In genomic region chr15:102283648-102284047, GRCm38 (mm10) we compare ENCODE assay signal across 32 mouse cellular contexts. TPM values are rescaled to one million over a fixed set of nuclear protein-coding genes. Genes with fewer than 3 reads are reported as not detected.
DNase-seq lines count a peak whose midpoint lies in the region; ATAC-seq and TF ChIP-seq lines count a peak whose summit lies in the region.
"Had no signal": no experiment of that assay in that cellular context is flagged by ENCODE, and none has a peak within 500 bp of the region (broad histone marks: within the 10 kb centered on the region; RNA-seq: fewer than 3 reads in every experiment).

No protein-coding gene starts in this region.

- H3K9me3 ChIP-seq in embryonic facial prominence, embryonic 14.5 days (ENCODE audit: control insufficient read depth, low read length): no peaks in the 10 kb centered on the region
- H3K9me3 ChIP-seq in embryonic facial prominence, embryonic 10.5 days: no peaks in the 10 kb centered on the region
- H3K9me3 ChIP-seq in liver, embryonic 11.5 days (ENCODE audit: control insufficient read depth, low read length): no peaks in the 10 kb centered on the region
- no peaks in the 10 kb centered on the region for H3K9me3 ChIP-seq in G1E (replicated peaks)
- H3K9me3 ChIP-seq: embryonic facial prominence, embryonic 13.5 days; forebrain, embryonic 10.5 days; forebrain, embryonic 13.5 days; heart, embryonic 15.5 days; hindbrain, embryonic 10.5 days; hindbrain, embryonic 13.5 days had no signal

- peaks cover 27% of the 10 kb centered on the region for H3K36me3 ChIP-seq in embryonic facial prominence, embryonic 14.5 days (ENCODE audit: control insufficient read depth, insufficient read depth, low read length)
- peaks cover 31% of the 10 kb centered on the region for H3K36me3 ChIP-seq in embryonic facial prominence, embryonic 10.5 days (replicated peaks)
- peaks cover 4% of the 10 kb centered on the region; the same call in 1 of the 2 replicates for H3K36me3 ChIP-seq in liver, adult 2 months (ENCODE audit: control insufficient read depth, insufficient read depth, low read length)
- H3K36me3 ChIP-seq in liver, embryonic 11.5 days (ENCODE audit: control insufficient read depth, insufficient read depth, low read length): peaks cover 9% of the 10 kb centered on the region
- H3K36me3 ChIP-seq in G1E (replicated peaks): peaks cover 31% of the 10 kb centered on the region

- TF ChIP-seq CTCF in liver, adult 2 months (IDR thresholded peaks at IDR 0.05; ENCODE audit: low read depth, low read length): no peak
- no peak for TF ChIP-seq CTCF in G1E (IDR thresholded peaks at IDR 0.05; ENCODE audit: low read depth, low read length)
- TF ChIP-seq CTCF in bone marrow macrophage, adult 2 months (IDR thresholded peaks at IDR 0.05; ENCODE audit: low read depth, low read length): no peak

- H3K4me2 ChIP-seq in embryonic facial prominence, embryonic 14.5 days (ENCODE audit: low read depth, low read length): no peak overlapping the region
- no peak overlapping the region for H3K4me2 ChIP-seq in liver, embryonic 11.5 days
- H3K4me2 ChIP-seq: embryonic facial prominence, embryonic 13.5 days; forebrain, embryonic 13.5 days; heart, embryonic 11.5 days; heart, embryonic 15.5 days; hindbrain, embryonic 13.5 days had no signal

- H3K27ac ChIP-seq in embryonic facial prominence, embryonic 14.5 days (replicated peaks; ENCODE audit: low read depth, low read length): no peak overlapping the region
- no peak overlapping the region for H3K27ac ChIP-seq in embryonic facial prominence, embryonic 10.5 days (replicated peaks)
- H3K27ac ChIP-seq in liver, adult 2 months (replicated peaks; ENCODE audit: insufficient read depth, low read depth, low read length): peak overlapping the region; percentile 26; the same call in 1 of the 2 replicates
- no peak overlapping the region for H3K27ac ChIP-seq in liver, embryonic 11.5 days (ENCODE audit: low read depth, low read length)
- peak overlapping the region; percentile 74; the same call in 1 of the 2 replicates for H3K27ac ChIP-seq in bone marrow macrophage, adult 2 months (ENCODE audit: insufficient read depth, low read depth, low read length)
- H3K27ac ChIP-seq: embryonic facial prominence, embryonic 13.5 days; forebrain, embryonic 10.5 days; forebrain, embryonic 13.5 days; heart, adult 2 months; heart, embryonic 15.5 days; hindbrain, embryonic 10.5 days; hindbrain, embryonic 13.5 days had no signal

- DNase-seq in embryonic facial prominence, embryonic 14.5 days (ENCODE audit: low spot score): no peak
- no peak for DNase-seq in embryonic facial prominence, embryonic 10.5 days (ENCODE audit: low spot score)
- peak; percentile 24 for DNase-seq in liver, adult 2 months (ENCODE audit: extremely low read depth, low read depth, low spot score)
- no peak for DNase-seq in liver, embryonic 11.5 days (ENCODE audit: low spot score)
- DNase-seq in G1E (ENCODE audit: low spot score): no peak
- no peak for DNase-seq in adrenal gland, adult (ENCODE audit: inconsistent age in 2 of 2, low spot score in 1 of 2)
- no peak for DNase-seq in left cerebral cortex, adult 18-20 months (ENCODE audit: low spot score in 2 of 2)
- DNase-seq: adrenal gland, postnatal 10 days; adrenal gland, postnatal 36 days; cerebellum, adult 11 months; cerebellum, adult 2 months; cerebellum, adult 9-11 months; cerebellum, postnatal 25 days; gastrocnemius, postnatal 10 days; gastrocnemius, postnatal 36 days; heart, adult 2 months; heart, postnatal 10 days; heart, postnatal 36 days had no signal

- H3K79me2 ChIP-seq in liver, adult 2 months (ENCODE audit: control insufficient read depth, insufficient read depth, low read length): peaks cover 10% of the 10 kb centered on the region; the same call in 1 of the 2 replicates

- no peak overlapping the region for H3K4me3 ChIP-seq in embryonic facial prominence, embryonic 14.5 days (ENCODE audit: low read depth, low read length)
- H3K4me3 ChIP-seq in embryonic facial prominence, embryonic 10.5 days: no peak overlapping the region
- no peak overlapping the region for H3K4me3 ChIP-seq in liver, adult 2 months (ENCODE audit: insufficient read depth, low read depth, low read length)
- no peak overlapping the region for H3K4me3 ChIP-seq in liver, embryonic 11.5 days (ENCODE audit: low read depth, low read length)
- peak overlapping the region; percentile 9; the same call in 1 of the 2 replicates for H3K4me3 ChIP-seq in G1E (ENCODE audit: low read depth, low read length)
- H3K4me3 ChIP-seq in bone marrow macrophage, adult 2 months (ENCODE audit: insufficient read depth, low read length): no peak overlapping the region
- H3K4me3 ChIP-seq: embryonic facial prominence, embryonic 13.5 days; forebrain, embryonic 10.5 days; forebrain, embryonic 13.5 days; heart, adult 2 months; heart, embryonic 15.5 days; hindbrain, embryonic 10.5 days; hindbrain, embryonic 13.5 days had no signal

- 73% methylated on average over 3 of the region's 3 CpGs for WGBS in embryonic facial prominence, embryonic 14.5 days
- WGBS in embryonic facial prominence, embryonic 10.5 days: 75% methylated on average over 3 of the region's 3 CpGs
- WGBS in liver, adult 2 months: 80% methylated on average over 3 of the region's 3 CpGs
- WGBS in liver, embryonic 11.5 days: 37% methylated on average over 3 of the region's 3 CpGs

- ATAC-seq in embryonic facial prominence, embryonic 14.5 days (ENCODE audit: low read depth): no peak
- no peak for ATAC-seq in liver, embryonic 11.5 days (replicated peaks; ENCODE audit: low FRiP score)
- ATAC-seq in G1E (ENCODE audit: extremely low read depth, insufficient number of reproducible peaks, low FRiP score, poor library complexity, severe bottlenecking): no peak
- ATAC-seq: activated CD4-positive, CD25-positive, alpha-beta regulatory T cell, adult 4 months; forebrain, embryonic 13.5 days; forebrain, embryonic 16.5 days; hindbrain, embryonic 16.5 days had no signal

- 0 out of 2 replicates have a peak overlapping the region, but pooled peaks have one; percentile 0 for H3K9ac ChIP-seq in embryonic facial prominence, embryonic 14.5 days (ENCODE audit: low read depth, low read length)
- no peak overlapping the region for H3K9ac ChIP-seq in liver, adult 2 months (ENCODE audit: low read depth, low read length)
- H3K9ac ChIP-seq in liver, embryonic 11.5 days (ENCODE audit: low read depth, low read length): no peak overlapping the region
- H3K9ac ChIP-seq: embryonic facial prominence, embryonic 13.5 days; forebrain, embryonic 13.5 days; heart, embryonic 15.5 days; hindbrain, embryonic 13.5 days had no signal

- no peaks in the 10 kb centered on the region for H3K27me3 ChIP-seq in embryonic facial prominence, embryonic 14.5 days (replicated peaks; ENCODE audit: control insufficient read depth, insufficient read depth, low read length)
- H3K27me3 ChIP-seq in embryonic facial prominence, embryonic 10.5 days (replicated peaks; ENCODE audit: low read depth, poor library complexity, severe bottlenecking): no peaks in the 10 kb centered on the region
- H3K27me3 ChIP-seq in liver, adult 2 months (ENCODE audit: control insufficient read depth, insufficient read depth, low read length): no peaks in the 10 kb centered on the region
- no peaks in the 10 kb centered on the region for H3K27me3 ChIP-seq in liver, embryonic 11.5 days (replicated peaks; ENCODE audit: control insufficient read depth, insufficient read depth, low read length)
- no peaks in the 10 kb centered on the region for H3K27me3 ChIP-seq in G1E (ENCODE audit: insufficient read depth, low read length)
- H3K27me3 ChIP-seq: embryonic facial prominence, embryonic 13.5 days; forebrain, embryonic 13.5 days; heart, embryonic 15.5 days; hindbrain, embryonic 13.5 days had no signal

- H3K4me1 ChIP-seq in embryonic facial prominence, embryonic 14.5 days (ENCODE audit: control insufficient read depth, insufficient read depth, low read length): peaks cover 10% of the 10 kb centered on the region; the same call in 1 of the 2 replicates
- H3K4me1 ChIP-seq in embryonic facial prominence, embryonic 10.5 days: peaks cover 21% of the 10 kb centered on the region
- H3K4me1 ChIP-seq in liver, adult 2 months (ENCODE audit: control insufficient read depth, insufficient read depth, low read length): peaks cover 4% of the 10 kb centered on the region
- peaks cover 34% of the 10 kb centered on the region for H3K4me1 ChIP-seq in liver, embryonic 11.5 days (replicated peaks; ENCODE audit: control insufficient read depth, insufficient read depth, low read length)
- peaks cover 50% of the 10 kb centered on the region for H3K4me1 ChIP-seq in G1E (ENCODE audit: insufficient read depth, low read depth, low read length)
- H3K4me1 ChIP-seq in bone marrow macrophage, adult 2 months (ENCODE audit: control insufficient read depth, insufficient read depth, low read length): peaks cover 39% of the 10 kb centered on the region

- no peak for TF ChIP-seq POLR2A in liver, adult 2 months (IDR thresholded peaks at IDR 0.05; ENCODE audit: extremely low read depth, insufficient read depth, low read length)
- TF ChIP-seq POLR2A in bone marrow macrophage, adult 2 months (IDR thresholded peaks at IDR 0.05; ENCODE audit: borderline replicate concordance, low read depth, low read length): no peak

RNA-seq across cellular contexts. Expression of gene Mfsd5, which starts 4.4 kb away (rescaled TPM):
- 64.6 and 67.2 TPM in 2 replicates for polyA plus RNA-seq in embryonic facial prominence, embryonic 14.5 days (2014; fragmentation: Nextera tagmentation; extraction: Ambion mirVana)
- polyA plus RNA-seq in embryonic facial prominence, embryonic 10.5 days (2016; fragmentation: Nextera tagmentation; extraction: Ambion mirVana): 63.2 and 66.4 TPM in 2 replicates
- 8.5 and 10.1 TPM in 2 replicates for total RNA-seq in liver, adult 2 months (2014; rRNA removed)
- 44.3 and 51.4 TPM in 2 replicates for polyA plus RNA-seq in liver, adult 2 months (2012; rRNA removed)
- 58.8 and 60.7 TPM in 2 replicates for polyA plus RNA-seq in liver, embryonic 11.5 days (2014; fragmentation: Nextera tagmentation; extraction: Ambion mirVana)
- 24.5 and 25.8 TPM in 2 replicates for total RNA-seq in G1E (2014; fragmentation: Nextera tagmentation)
- total RNA-seq in G1E (2017): 31.1 and 37.2 TPM in 2 replicates
- polyA plus RNA-seq in G1E (2012): 66.2 and 75.3 TPM in 2 replicates
- polyA plus RNA-seq in bone marrow macrophage, adult 2 months (2012; ENCODE audit: insufficient read depth, insufficient read length, missing spikeins): 71.6 and 78.4 TPM in 2 replicates
- 10 to 100 TPM; 42.8 to 44.5 TPM for total RNA-seq in left cerebral cortex, adult 18-20 months (2021)

RNA-seq across cellular contexts. Expression of gene Espl1, which starts 12.4 kb away (rescaled TPM):
- 22.4 and 24.0 TPM in 2 replicates for polyA plus RNA-seq in embryonic facial prominence, embryonic 14.5 days (2014; fragmentation: Nextera tagmentation; extraction: Ambion mirVana)
- 55.4 and 57.6 TPM in 2 replicates for polyA plus RNA-seq in embryonic facial prominence, embryonic 10.5 days (2016; fragmentation: Nextera tagmentation; extraction: Ambion mirVana)
- 0.09 and 0.27 TPM in 2 replicates for total RNA-seq in liver, adult 2 months (2014; rRNA removed)
- 0.11 and 0.21 TPM in 2 replicates for polyA plus RNA-seq in liver, adult 2 months (2012; rRNA removed)
- 50.6 and 54.2 TPM in 2 replicates for polyA plus RNA-seq in liver, embryonic 11.5 days (2014; fragmentation: Nextera tagmentation; extraction: Ambion mirVana)
- total RNA-seq in G1E (2014; fragmentation: Nextera tagmentation) (91.0 and 145 TPM in 2 replicates), G1E (2017) (15.8 and 23.8 TPM in 2 replicates)
- 33.1 and 35.5 TPM in 2 replicates for polyA plus RNA-seq in G1E (2012)
- 15.6 and 17.9 TPM in 2 replicates for polyA plus RNA-seq in bone marrow macrophage, adult 2 months (2012; ENCODE audit: insufficient read depth, insufficient read length, missing spikeins)
- 1 to 10 TPM in 1 of 2 experiments, under 1 TPM in 1; 0.77 to 1.4 TPM for total RNA-seq in left cerebral cortex, adult 18-20 months (2021)

RNA-seq across cellular contexts. Expression of gene Gm9918, which starts 13.3 kb away (rescaled TPM):
- 0.71 and 1.1 TPM in 2 replicates for polyA plus RNA-seq in embryonic facial prominence, embryonic 14.5 days (2014; fragmentation: Nextera tagmentation; extraction: Ambion mirVana)
- polyA plus RNA-seq in embryonic facial prominence, embryonic 10.5 days (2016; fragmentation: Nextera tagmentation; extraction: Ambion mirVana): 0.75 and 1.3 TPM in 2 replicates
- not detected in 2 replicates for total RNA-seq in liver, adult 2 months (2014; rRNA removed)
- 0.05 TPM in 1 of 2 replicates, not detected in the other for polyA plus RNA-seq in liver, adult 2 months (2012; rRNA removed)
- polyA plus RNA-seq in liver, embryonic 11.5 days (2014; fragmentation: Nextera tagmentation; extraction: Ambion mirVana): 0.13 TPM in 1 of 2 replicates, not detected in the other
- total RNA-seq in G1E (2014; fragmentation: Nextera tagmentation) (not detected in 2 replicates), G1E (2017) (0.12 and 0.44 TPM in 2 replicates)
- polyA plus RNA-seq in G1E (2012): not detected in 2 replicates
- polyA plus RNA-seq in bone marrow macrophage, adult 2 months (2012; ENCODE audit: insufficient read depth, insufficient read length, missing spikeins): not detected in 2 replicates
- total RNA-seq in left cerebral cortex, adult 18-20 months (2021): not detected
- total RNA-seq: adrenal gland, postnatal 10 days; adrenal gland, postnatal 36 days; common myeloid progenitor, adult 5-6 weeks; gastrocnemius, adult 18-20 months; gastrocnemius, postnatal 10 days; gastrocnemius, postnatal 36 days; granulocyte monocyte progenitor cell, adult 5-6 weeks; heart, adult 2 months; heart, postnatal 10 days; heart, postnatal 36 days had no signal
- polyA plus RNA-seq: activated CD4-positive, CD25-positive, alpha-beta regulatory T cell, adult 4 months; forebrain, embryonic 16.5 days; heart, adult 2 months; heart, embryonic 15.5 days had no signal

RNA-seq across cellular contexts. Expression of gene Rarg, which starts 26.3 kb away (rescaled TPM):
- polyA plus RNA-seq in embryonic facial prominence, embryonic 14.5 days (2014; fragmentation: Nextera tagmentation; extraction: Ambion mirVana): 73.8 and 75.3 TPM in 2 replicates
- 77.8 and 90.2 TPM in 2 replicates for polyA plus RNA-seq in embryonic facial prominence, embryonic 10.5 days (2016; fragmentation: Nextera tagmentation; extraction: Ambion mirVana)
- total RNA-seq in liver, adult 2 months (2014; rRNA removed): 1.5 and 2.0 TPM in 2 replicates
- polyA plus RNA-seq in liver, adult 2 months (2012; rRNA removed): 5.3 and 6.0 TPM in 2 replicates
- polyA plus RNA-seq in liver, embryonic 11.5 days (2014; fragmentation: Nextera tagmentation; extraction: Ambion mirVana): 11.1 and 11.5 TPM in 2 replicates
- 2.6 and 3.4 TPM in 2 replicates for total RNA-seq in G1E (2014; fragmentation: Nextera tagmentation)
- 1.0 and 1.9 TPM in 2 replicates for total RNA-seq in G1E (2017)
- polyA plus RNA-seq in G1E (2012): 1.8 and 2.2 TPM in 2 replicates
- polyA plus RNA-seq in bone marrow macrophage, adult 2 months (2012; ENCODE audit: insufficient read depth, insufficient read length, missing spikeins): 29.8 and 30.4 TPM in 2 replicates
- 10 to 100 TPM; 12.8 to 15.7 TPM for total RNA-seq in left cerebral cortex, adult 18-20 months (2021)

RNA-seq across cellular contexts. Expression of gene Pfdn5, which starts 42.3 kb away (rescaled TPM):
- 466 and 478 TPM in 2 replicates for polyA plus RNA-seq in embryonic facial prominence, embryonic 14.5 days (2014; fragmentation: Nextera tagmentation; extraction: Ambion mirVana)
- 353 and 356 TPM in 2 replicates for polyA plus RNA-seq in embryonic facial prominence, embryonic 10.5 days (2016; fragmentation: Nextera tagmentation; extraction: Ambion mirVana)
- total RNA-seq in liver, adult 2 months (2014; rRNA removed): 137 and 195 TPM in 2 replicates
- 44.6 and 45.2 TPM in 2 replicates for polyA plus RNA-seq in liver, adult 2 months (2012; rRNA removed)
- 236 and 254 TPM in 2 replicates for polyA plus RNA-seq in liver, embryonic 11.5 days (2014; fragmentation: Nextera tagmentation; extraction: Ambion mirVana)
- total RNA-seq in G1E (2014; fragmentation: Nextera tagmentation): 113 and 119 TPM in 2 replicates
- 271 and 276 TPM in 2 replicates for total RNA-seq in G1E (2017)
- polyA plus RNA-seq in G1E (2012): 13.6 and 23.0 TPM in 2 replicates
- 542 and 550 TPM in 2 replicates for polyA plus RNA-seq in bone marrow macrophage, adult 2 months (2012; ENCODE audit: insufficient read depth, insufficient read length, missing spikeins)
- total RNA-seq in left cerebral cortex, adult 18-20 months (2021): 100 to 1,000 TPM; 467 to 479 TPM

Comparison
In these comparisons a context has a peak if more than half of its experiments do, and no peak if none do; other contexts are left out.
1. H3K27ac ChIP-seq: peak in liver, adult 2 months (single experiment) and bone marrow macrophage, adult 2 months (single experiment); none in embryonic facial prominence, embryonic 14.5 days (single experiment), embryonic facial prominence, embryonic 10.5 days (single experiment) and liver, embryonic 11.5 days (single experiment).
2. RNA of gene Espl1, which starts 12.4 kb away (polyA plus RNA-seq): 55.4 to 57.6 TPM in embryonic facial prominence, embryonic 10.5 days, 50.6 to 54.2 TPM in liver, embryonic 11.5 days, 33.1 to 35.5 TPM in G1E, 22.4 to 24.0 TPM in embryonic facial prominence, embryonic 14.5 days and 15.6 to 17.9 TPM in bone marrow macrophage, adult 2 months; 0.11 to 0.21 TPM in liver, adult 2 months; every median in the first group is over 10 times any median in the second.